8 mouse cellular contexts compared by ENCODE assay signal in genomic region chr11:69366855-69367615, GRCm38 (mm10). TPM values are rescaled to one million over a fixed set of nuclear protein-coding genes. Genes with fewer than 3 reads are reported as not detected.
DNase-seq lines count a peak whose midpoint lies in the region; ATAC-seq and TF ChIP-seq lines count a peak whose summit lies in the region.

No protein-coding gene starts in this region.

- no peaks in the 10 kb centered on the region for H3K9me3 ChIP-seq in forebrain, embryonic 16.5 days (ENCODE audit: control insufficient read depth, low read length)
- H3K9me3 ChIP-seq in stomach, postnatal 0 days (ENCODE audit: control insufficient read depth, low read length): no peaks in the 10 kb centered on the region

- peak; percentile 50 for DNase-seq in adrenal gland, adult 2 months
- DNase-seq in adrenal gland, postnatal 4 days (ENCODE audit: low spot score in 2 of 2): no peak
- DNase-seq in testis, postnatal 10 days (ENCODE audit: low spot score): no peak
- peak; percentile 42 for DNase-seq in kidney, adult 2 months
- peak; percentile 35 for DNase-seq in lung, postnatal 14 days
- DNase-seq in stomach, postnatal 0 days (ENCODE audit: low spot score): no peak

- TF ChIP-seq CTCF in testis, adult 2 months (IDR thresholded peaks at IDR 0.05; ENCODE audit: control insufficient read depth, insufficient read depth, insufficient replicate concordance, low read depth, low read length): no peak
- no peak for TF ChIP-seq CTCF in kidney, adult 2 months (conservative IDR thresholded peaks at IDR 0.05; ENCODE audit: insufficient read depth, insufficient read length, low read depth, low read length)
- TF ChIP-seq CTCF in stomach, postnatal 0 days (IDR thresholded peaks at IDR 0.05; ENCODE audit: low read depth): peak; percentile 7; the same call in 1 of the 2 replicates

- H3K4me1 ChIP-seq in testis, adult 2 months (ENCODE audit: control insufficient read depth, insufficient read depth, low read length): peaks cover 30% of the 10 kb centered on the region
- peaks cover 42% of the 10 kb centered on the region for H3K4me1 ChIP-seq in forebrain, embryonic 16.5 days (replicated peaks; ENCODE audit: control insufficient read depth, insufficient read depth, low read length)
- H3K4me1 ChIP-seq in kidney, adult 2 months (ENCODE audit: control insufficient read depth, insufficient read depth, low read length): peaks cover 28% of the 10 kb centered on the region
- peaks cover 25% of the 10 kb centered on the region for H3K4me1 ChIP-seq in stomach, postnatal 0 days (replicated peaks; ENCODE audit: control insufficient read depth, insufficient read depth)

- no peaks in the 10 kb centered on the region for H3K27me3 ChIP-seq in testis, adult 2 months (ENCODE audit: control insufficient read depth, insufficient read depth, low read length)
- H3K27me3 ChIP-seq in forebrain, embryonic 16.5 days (replicated peaks; ENCODE audit: control insufficient read depth, insufficient read depth, low read length): no peaks in the 10 kb centered on the region
- H3K27me3 ChIP-seq in kidney, adult 2 months (replicated peaks; ENCODE audit: control insufficient read depth, insufficient read depth, low read length): no peaks in the 10 kb centered on the region
- H3K27me3 ChIP-seq in stomach, postnatal 0 days (ENCODE audit: control insufficient read depth, insufficient read depth, low read length): no peaks in the 10 kb centered on the region

- 0% methylated on average over 22 of the region's 22 CpGs for WGBS in forebrain, embryonic 16.5 days
- WGBS in kidney, adult 2 months: 1% methylated on average over 22 of the region's 22 CpGs
- under 1% methylated on average over 22 of the region's 22 CpGs for WGBS in stomach, postnatal 0 days

- peak; percentile 45 for TF ChIP-seq EP300 in stomach, postnatal 0 days (optimal IDR thresholded peaks at IDR 0.05)

- TF ChIP-seq POLR2A in testis, adult 2 months (IDR thresholded peaks at IDR 0.05; ENCODE audit: control insufficient read depth, low read depth, low read length): no peak
- TF ChIP-seq POLR2A in kidney, adult 2 months (IDR thresholded peaks at IDR 0.05; ENCODE audit: low read depth, low read length): no peak

- H3K36me3 ChIP-seq in testis, adult 2 months (ENCODE audit: control insufficient read depth, insufficient read depth, low read length): no peaks in the 10 kb centered on the region
- H3K36me3 ChIP-seq in forebrain, embryonic 16.5 days (ENCODE audit: control insufficient read depth, insufficient read depth): peaks cover 12% of the 10 kb centered on the region
- no peaks in the 10 kb centered on the region for H3K36me3 ChIP-seq in kidney, adult 2 months (ENCODE audit: control insufficient read depth, insufficient read depth, low read length)
- 0 out of 2 replicates have a peak, but pooled peaks cover 3% of the 10 kb centered on the region for H3K36me3 ChIP-seq in stomach, postnatal 0 days (ENCODE audit: control insufficient read depth, insufficient read depth, low read length)

- peak overlapping the region; percentile 99 for H3K9ac ChIP-seq in forebrain, embryonic 16.5 days (replicated peaks; ENCODE audit: low read depth, low read length)
- peak overlapping the region; percentile 99 for H3K9ac ChIP-seq in stomach, postnatal 0 days (ENCODE audit: low read length)

- H3K4me3 ChIP-seq in testis, adult 2 months (ENCODE audit: control insufficient read depth, low read depth, low read length): peak overlapping the region; percentile 35
- peak overlapping the region; percentile 67 for H3K4me3 ChIP-seq in forebrain, embryonic 16.5 days (replicated peaks; ENCODE audit: low read length)
- H3K4me3 ChIP-seq in kidney, adult 2 months (ENCODE audit: insufficient read depth, low read depth, low read length): peak overlapping the region; percentile 66
- peak overlapping the region; percentile 98 for H3K4me3 ChIP-seq in stomach, postnatal 0 days (ENCODE audit: low read depth, low read length)

- H3K27ac ChIP-seq in testis, adult 2 months (ENCODE audit: control insufficient read depth, insufficient read depth, low read depth, low read length): peak overlapping the region; percentile 61
- peak overlapping the region; percentile 100 for H3K27ac ChIP-seq in forebrain, embryonic 16.5 days (ENCODE audit: low read length)
- peak overlapping the region; percentile 81 for H3K27ac ChIP-seq in kidney, adult 2 months (ENCODE audit: insufficient read depth, low read depth, low read length)
- peak overlapping the region; percentile 100 for H3K27ac ChIP-seq in stomach, postnatal 0 days (replicated peaks)

- ATAC-seq in forebrain, embryonic 16.5 days: peak; percentile 1; the same call in 1 of the 2 replicates
- ATAC-seq in stomach, postnatal 0 days (ENCODE audit: low FRiP score, low TSS enrichment): no peak; the same call in 1 of the 2 replicates

- H3K4me2 ChIP-seq in forebrain, embryonic 16.5 days (ENCODE audit: low read length): peak overlapping the region; percentile 98
- H3K4me2 ChIP-seq in stomach, postnatal 0 days (replicated peaks; ENCODE audit: low read depth): peak overlapping the region; percentile 96

RNA-seq across cellular contexts. Expression of gene Chd3, which starts 2.2 kb away (rescaled TPM):
- total RNA-seq in adrenal gland, adult 2 months (2021): 10 to 100 TPM; 71.0 to 92.8 TPM
- polyA plus RNA-seq in adrenal gland, adult 2 months (2012; rRNA removed): 83.4 and 107 TPM in 2 replicates
- 100 to 1,000 TPM; 164 to 190 TPM for total RNA-seq in adrenal gland, postnatal 4 days (2021)
- polyA plus RNA-seq in testis, adult 2 months (2012; rRNA removed): 49.4 and 52.5 TPM in 2 replicates
- polyA plus RNA-seq in forebrain, embryonic 16.5 days (2015; fragmentation: Nextera tagmentation; extraction: Ambion mirVana): 132 and 146 TPM in 2 replicates
- polyA plus RNA-seq in kidney, adult 2 months (2012; rRNA removed): 168 and 175 TPM in 2 replicates
- polyA plus RNA-seq in stomach, postnatal 0 days (2015; fragmentation: Nextera tagmentation; extraction: Ambion mirVana): 18.4 and 18.9 TPM in 2 replicates

RNA-seq across cellular contexts. Expression of gene Rnf227, which starts 26.8 kb away (rescaled TPM):
- total RNA-seq in adrenal gland, adult 2 months (2021): 1 to 10 TPM; 3.3 to 6.8 TPM
- polyA plus RNA-seq in adrenal gland, adult 2 months (2012; rRNA removed): 0.88 and 1.1 TPM in 2 replicates
- total RNA-seq in adrenal gland, postnatal 4 days (2021): 10 to 100 TPM in 1 of 2 experiments, 1 to 10 TPM in 1; 9.4 to 10.6 TPM
- 4.4 and 5.7 TPM in 2 replicates for polyA plus RNA-seq in testis, adult 2 months (2012; rRNA removed)
- polyA plus RNA-seq in forebrain, embryonic 16.5 days (2015; fragmentation: Nextera tagmentation; extraction: Ambion mirVana): 109 and 144 TPM in 2 replicates
- polyA plus RNA-seq in kidney, adult 2 months (2012; rRNA removed): 1.5 and 2.1 TPM in 2 replicates
- 46.2 and 49.4 TPM in 2 replicates for polyA plus RNA-seq in stomach, postnatal 0 days (2015; fragmentation: Nextera tagmentation; extraction: Ambion mirVana)

RNA-seq across cellular contexts. Expression of gene Naa38, which starts 28.3 kb away (rescaled TPM):
- total RNA-seq in adrenal gland, adult 2 months (2021): 100 to 1,000 TPM; 124 to 157 TPM
- 175 and 193 TPM in 2 replicates for polyA plus RNA-seq in adrenal gland, adult 2 months (2012; rRNA removed)
- total RNA-seq in adrenal gland, postnatal 4 days (2021): 100 to 1,000 TPM; 118 to 129 TPM
- 325 and 343 TPM in 2 replicates for polyA plus RNA-seq in testis, adult 2 months (2012; rRNA removed)
- polyA plus RNA-seq in forebrain, embryonic 16.5 days (2015; fragmentation: Nextera tagmentation; extraction: Ambion mirVana): 79.2 and 86.1 TPM in 2 replicates
- polyA plus RNA-seq in kidney, adult 2 months (2012; rRNA removed): 251 and 317 TPM in 2 replicates
- polyA plus RNA-seq in stomach, postnatal 0 days (2015; fragmentation: Nextera tagmentation; extraction: Ambion mirVana): 153 and 170 TPM in 2 replicates

RNA-seq across cellular contexts. Expression of gene Cyb5d1, which starts 28.4 kb away (rescaled TPM):
- 10 to 100 TPM; 44.2 to 59.7 TPM for total RNA-seq in adrenal gland, adult 2 months (2021)
- polyA plus RNA-seq in adrenal gland, adult 2 months (2012; rRNA removed): 10.7 and 11.8 TPM in 2 replicates
- 10 to 100 TPM; 42.0 to 44.3 TPM for total RNA-seq in adrenal gland, postnatal 4 days (2021)
- polyA plus RNA-seq in testis, adult 2 months (2012; rRNA removed): 35.3 and 42.5 TPM in 2 replicates
- polyA plus RNA-seq in forebrain, embryonic 16.5 days (2015; fragmentation: Nextera tagmentation; extraction: Ambion mirVana): 42.5 and 44.2 TPM in 2 replicates
- polyA plus RNA-seq in kidney, adult 2 months (2012; rRNA removed): 26.6 and 27.9 TPM in 2 replicates
- polyA plus RNA-seq in stomach, postnatal 0 days (2015; fragmentation: Nextera tagmentation; extraction: Ambion mirVana): 9.1 and 9.5 TPM in 2 replicates

RNA-seq across cellular contexts. Expression of gene Tmem88, which starts 31.0 kb away (rescaled TPM):
- 10 to 100 TPM; 10.8 to 16.0 TPM for total RNA-seq in adrenal gland, adult 2 months (2021)
- 86.3 and 94.7 TPM in 2 replicates for polyA plus RNA-seq in adrenal gland, adult 2 months (2012; rRNA removed)
- total RNA-seq in adrenal gland, postnatal 4 days (2021): 10 to 100 TPM; 23.4 to 27.2 TPM
- polyA plus RNA-seq in testis, adult 2 months (2012; rRNA removed): 2.0 and 2.4 TPM in 2 replicates
- polyA plus RNA-seq in forebrain, embryonic 16.5 days (2015; fragmentation: Nextera tagmentation; extraction: Ambion mirVana): 5.9 and 6.2 TPM in 2 replicates
- 25.4 and 25.8 TPM in 2 replicates for polyA plus RNA-seq in kidney, adult 2 months (2012; rRNA removed)
- 14.9 and 17.8 TPM in 2 replicates for polyA plus RNA-seq in stomach, postnatal 0 days (2015; fragmentation: Nextera tagmentation; extraction: Ambion mirVana)

Comparison
In these comparisons a context has a peak if more than half of its experiments do, and no peak if none do; other contexts are left out.
1. DNase-seq: peak in adrenal gland, adult 2 months (single experiment), kidney, adult 2 months (single experiment) and lung, postnatal 14 days (single experiment); none in adrenal gland, postnatal 4 days (0 of 2), testis, postnatal 10 days (single experiment) and stomach, postnatal 0 days (single experiment).
2. H3K4me3 ChIP-seq: peak in every context shown above with its lines; median percentile 98 in stomach, postnatal 0 days; 67 in forebrain, embryonic 16.5 days; 66 in kidney, adult 2 months; 35 in testis, adult 2 months.
3. Peak in every context shown above with its lines, with median percentiles within 50 percentile points of each other: H3K27ac ChIP-seq.